Mouse (Mus musculus): ENCODE measurements around the gene Tnks2.

GRCm38 (mm10) chr19:36796931-36797330 is 37.1 kb upstream of the Tnks2 start:
- TF ChIP-seq POLR2A (IDR thresholded peaks at IDR 0.05; ENCODE audit: extremely low read depth, insufficient read depth, low read length) (no peak), CTCF (IDR thresholded peaks at IDR 0.05; ENCODE audit: low read depth, low read length) (no peak)
